Mouse (Mus musculus) kidney, postnatal 0 days (tissue): Measurements from ENCODE around the gene Hdac1. TPM values are rescaled to one million over a fixed set of nuclear protein-coding genes. Genes with fewer than 3 reads are reported as not detected.
"Not testable (repeated sequence)": the region's sequence is repeated elsewhere in the genome, so short reads cannot be mapped to it uniquely, and the experiment has no call there.

Source experiments
- ATAC-seq: fragments of 200-750 bp; cut with Nextera tagmentation; replicated peaks from 2 replicates; pipeline ENCODE4 v1.8.0; 2017; ENCODE audit warnings: low read depth, moderate number of reproducible peaks, moderate TSS enrichment, moderate library complexity; ENCODE audit not compliant: low FRiP score
- DNase-seq: peaks from one replicate; pipeline ENCODE4 v3.0.0-alpha.2; 2016; ENCODE audit warnings: low spot score
- H3K27ac ChIP-seq: fragments of 300-500 bp; sonication (generic); 2 replicates; pipeline ENCODE4 v1.5.1; 2014; ENCODE audit warnings: mild to moderate bottlenecking
- H3K27me3 ChIP-seq: fragments of 300-500 bp; sonication (generic); 2 replicates; pipeline ENCODE4 v1.6.1; 2014; ENCODE audit warnings: low read length, mixed read lengths; ENCODE audit not compliant: insufficient read depth
- H3K36me3 ChIP-seq: fragments of 300-500 bp; sonication (generic); 2 replicates; pipeline ENCODE4 v1.6.1; 2014; ENCODE audit warnings: low read length, mixed read lengths; ENCODE audit not compliant: insufficient read depth
- H3K4me1 ChIP-seq: fragments of 300-500 bp; sonication (generic); replicated peaks from 2 replicates; pipeline ENCODE4 v1.6.1; 2014; ENCODE audit warnings: antibody characterized with exemption, low read length, mixed read lengths; ENCODE audit not compliant: insufficient read depth
- H3K4me2 ChIP-seq: fragments of 300-500 bp; sonication (generic); 2 replicates; pipeline ENCODE4 v1.6.1; 2014; ENCODE audit warnings: mild to moderate bottlenecking, low read length, moderate library complexity, mixed read lengths
- H3K4me3 ChIP-seq: fragments of 300-500 bp; sonication (generic); replicated peaks from 2 replicates; pipeline ENCODE4 v1.5.1; 2014; ENCODE audit warnings: low read depth, low read length
- H3K9ac ChIP-seq: fragments of 300-500 bp; sonication (generic); 2 replicates; pipeline ENCODE4 v1.6.1; 2014; ENCODE audit warnings: low read depth, low read length
- H3K9me3 ChIP-seq: fragments of 300-500 bp; sonication (generic); replicated peaks from 2 replicates; pipeline ENCODE4 v1.6.1; 2016; ENCODE audit warnings: low read length, inconsistent platforms, mixed read lengths
- CTCF ChIP-seq: IDR thresholded peaks from 2 replicates; pipeline ENCODE4 v1.5.1; 2016; ENCODE audit warnings: antibody characterized with exemption, low read depth, mild to moderate bottlenecking, moderate library complexity
- WGBS: fragments of 180-500 bp; shearing (Covaris S2); extraction: QIAGEN DNeasy Blood & Tissue Kit; methylation state at CpG from one replicate; pipeline ENCODE4 v1.1.7; 2014; 5-methylcytosine and 5-hydroxymethylcytosine counted together
- polyA plus RNA-seq: library from polyadenylated mRNA; unstranded; fragments of >200 nt; fragmentation: Nextera tagmentation; extraction: Ambion mirVana; gene quantifications from 2 replicates; pipeline ENCODE4 v1.2.1, GENCODE M21; 2015

The Hdac1 gene
- polyA plus RNA-seq, 1 experiment from 2014 or later = 170 TPM

DNA sequence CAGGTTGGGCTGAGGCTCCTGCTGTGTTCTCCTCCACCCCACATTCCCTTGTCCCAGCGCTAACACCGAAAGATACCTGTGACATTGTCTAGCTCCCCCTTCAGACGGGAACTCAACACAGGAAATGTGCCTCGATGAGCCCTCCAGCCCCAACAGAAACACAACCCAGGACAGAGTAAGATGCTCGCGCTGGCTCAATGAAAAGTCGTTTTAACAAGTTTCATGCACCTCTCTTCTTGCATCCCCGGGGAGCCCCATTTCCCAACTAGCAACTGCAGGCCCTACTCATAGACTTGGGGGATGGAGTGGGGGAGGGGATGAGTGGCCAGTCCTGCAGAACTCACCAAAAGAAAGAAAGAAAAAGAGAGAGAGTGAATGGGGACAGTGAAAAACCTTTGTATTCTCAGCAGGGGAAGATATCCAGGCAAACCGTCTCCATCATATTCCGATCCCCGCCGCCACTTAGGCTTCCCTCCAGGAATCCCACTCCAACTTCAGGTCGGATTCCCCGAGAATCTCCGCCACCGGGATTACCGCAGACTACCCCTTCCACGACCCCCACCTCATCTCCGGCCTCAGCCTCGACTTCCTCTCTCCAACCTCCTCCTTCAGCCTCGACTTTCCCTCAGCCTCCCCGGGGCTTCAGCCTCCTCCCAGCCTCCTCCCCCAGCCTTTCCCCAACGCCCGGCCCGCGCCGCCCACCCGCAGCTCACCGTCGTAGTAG, 483 bp downstream of the Hdac1 start:
- Histone ChIP-seq H3K9me3 (no peaks in the 10 kb centered on the region), H3K27me3 (no peaks in the 10 kb centered on the region), H3K27ac (peak overlapping the region; percentile 88), H3K4me1 (peaks cover 11% of the 10 kb centered on the region; the same call in 1 of the 2 replicates), H3K4me2 (peak overlapping the region; percentile 87), H3K36me3 (no peaks in the 10 kb centered on the region), H3K9ac (peak overlapping the region; percentile 87), H3K4me3 (peak overlapping the region; percentile 87)
- ATAC-seq (no peak; the same call in 1 of the 2 replicates), DNase-seq (peak; percentile 36)
- under 1% methylated on average over 30 of the region's 30 CpGs for WGBS
- peak; percentile 48; the same call in 1 of the 2 replicates for TF ChIP-seq CTCF

- Histone ChIP-seq H3K4me2 (no peak overlapping the region), H3K27me3 (no peaks in the 10 kb centered on the region), H3K4me1 (peaks cover 11% of the 10 kb centered on the region; the same call in 1 of the 2 replicates), H3K27ac (no peak overlapping the region), H3K9ac (no peak overlapping the region), H3K36me3 (no peaks in the 10 kb centered on the region), H3K9me3 (no peaks in the 10 kb centered on the region), H3K4me3 (no peak overlapping the region)
- DNase-seq (peak; percentile 29), ATAC-seq (no peak)
- WGBS = 88% methylated on average over 6 of the region's 6 CpGs
- TF ChIP-seq CTCF = peak; percentile 57
Observed at GRCm38 (mm10) chr4:129540012-129540411, 2.5 kb downstream of the Hdac1 start.

DNA sequence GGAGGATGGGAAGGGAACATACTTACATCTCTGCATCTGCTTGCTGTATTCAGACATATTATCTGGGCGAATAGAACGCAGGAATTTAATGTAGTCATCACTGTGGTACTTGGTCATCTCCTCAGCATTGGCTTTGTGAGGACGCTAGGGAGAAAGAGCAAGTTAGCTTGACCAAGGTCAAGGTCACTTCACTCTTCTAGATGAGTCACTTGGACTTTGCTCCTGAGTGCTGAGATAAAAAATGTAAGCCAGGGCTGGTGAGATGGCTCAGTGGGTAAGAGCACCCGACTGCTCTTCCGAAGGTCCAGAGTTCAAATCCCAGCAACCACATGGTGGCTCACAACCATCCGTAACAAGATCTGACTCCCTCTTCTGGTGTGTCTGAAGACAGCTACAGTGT, 13.6 kb downstream of the Hdac1 start:
- not testable (repeated sequence) for ATAC-seq, H3K27ac ChIP-seq, H3K9ac ChIP-seq, H3K4me2 ChIP-seq, H3K9me3 ChIP-seq, H3K27me3 ChIP-seq, H3K4me3 ChIP-seq, H3K4me1 ChIP-seq, DNase-seq
- WGBS = 89% methylated on average over 5 of the region's 6 CpGs
- H3K36me3 ChIP-seq = peaks cover 51% of the 10 kb centered on the region

- no peak overlapping the region for H3K4me2 ChIP-seq
- no peaks in the 10 kb centered on the region for H3K9me3 ChIP-seq
- no peak for TF ChIP-seq CTCF
- 62% methylated on average over 3 of the region's 3 CpGs for WGBS
- ATAC-seq (no peak), DNase-seq (no peak)
- H3K36me3 ChIP-seq = peaks cover 66% of the 10 kb centered on the region
- H3K9ac ChIP-seq = no peak overlapping the region
- no peak overlapping the region for H3K27ac ChIP-seq
- H3K4me1 ChIP-seq = no peaks in the 10 kb centered on the region
- H3K27me3 ChIP-seq = no peaks in the 10 kb centered on the region
- no peak overlapping the region for H3K4me3 ChIP-seq
Observed at GRCm38 (mm10) chr4:129525889-129526288, 16.6 kb downstream of the Hdac1 start.

- Histone ChIP-seq H3K36me3 (peaks cover 65% of the 10 kb centered on the region), H3K4me1 (no peaks in the 10 kb centered on the region), H3K27me3 (no peaks in the 10 kb centered on the region), H3K27ac (no peak overlapping the region), H3K9ac (no peak overlapping the region), H3K4me2 (no peak overlapping the region), H3K9me3 (no peaks in the 10 kb centered on the region), H3K4me3 (no peak overlapping the region)
- no peak for ATAC-seq
- 91% methylated on average over 5 of the region's 5 CpGs for WGBS
- TF ChIP-seq CTCF = no peak
- no peak for DNase-seq
Observed at GRCm38 (mm10) chr4:129525338-129525737, 17.2 kb downstream of the Hdac1 start.

- H3K27ac ChIP-seq = no peak overlapping the region
- H3K36me3 ChIP-seq = peaks cover 33% of the 10 kb centered on the region
- no peaks in the 10 kb centered on the region for H3K4me1 ChIP-seq
- ATAC-seq (no peak), DNase-seq (no peak)
- no peaks in the 10 kb centered on the region for H3K27me3 ChIP-seq
- 81% methylated on average over 8 of the region's 8 CpGs for WGBS
- H3K9ac ChIP-seq = no peak overlapping the region
- no peak for TF ChIP-seq CTCF
- no peak overlapping the region for H3K4me2 ChIP-seq
- no peak overlapping the region for H3K4me3 ChIP-seq
- no peaks in the 10 kb centered on the region for H3K9me3 ChIP-seq
Observed at GRCm38 (mm10) chr4:129518519-129518918, 24.0 kb downstream of the Hdac1 start.
